Mouse (Mus musculus) forebrain, embryonic 16.5 days (tissue): ENCODE data around the gene Gpc5. TPM values are rescaled to one million over a fixed set of nuclear protein-coding genes. Genes with fewer than 3 reads are reported as not detected.

Experiments used
- ATAC-seq: fragments of 200-750 bp; cut with Nextera tagmentation; 2 replicates; pipeline ENCODE4 v1.8.0; 2017; ENCODE audit warnings: mild to moderate bottlenecking, moderate library complexity
- H3K27ac ChIP-seq: fragments of 300-500 bp; sonication (generic); 2 replicates; pipeline ENCODE4 v1.5.1; 2014; ENCODE audit warnings: low read length, control low read depth
- H3K27me3 ChIP-seq: fragments of 300-500 bp; sonication (generic); replicated peaks from 2 replicates; pipeline ENCODE4 v1.6.1; 2014; ENCODE audit warnings: low read length; ENCODE audit not compliant: control insufficient read depth, insufficient read depth
- H3K36me3 ChIP-seq: fragments of 300-500 bp; sonication (generic); 2 replicates; pipeline ENCODE4 v1.6.1; 2014; ENCODE audit not compliant: control insufficient read depth, insufficient read depth
- H3K4me1 ChIP-seq: fragments of 300-500 bp; sonication (generic); replicated peaks from 2 replicates; pipeline ENCODE4 v1.6.1; 2014; ENCODE audit warnings: low read length; ENCODE audit not compliant: control insufficient read depth, insufficient read depth
- H3K4me2 ChIP-seq: fragments of 300-500 bp; sonication (generic); 2 replicates; pipeline ENCODE4 v1.6.1; 2014; ENCODE audit warnings: mild to moderate bottlenecking, low read length, control low read depth
- H3K4me3 ChIP-seq: fragments of 300-500 bp; sonication (generic); replicated peaks from 2 replicates; pipeline ENCODE4 v1.5.1; 2014; ENCODE audit warnings: mild to moderate bottlenecking, low read length, control low read depth
- H3K9ac ChIP-seq: fragments of 300-500 bp; sonication (generic); replicated peaks from 2 replicates; pipeline ENCODE4 v1.6.1; 2014; ENCODE audit warnings: low read depth, low read length, control low read depth
- H3K9me3 ChIP-seq: fragments of 300-500 bp; sonication (generic); 2 replicates; pipeline ENCODE4 v1.6.1; 2016; ENCODE audit warnings: low read length; ENCODE audit not compliant: control insufficient read depth
- WGBS: fragments of 180-500 bp; shearing (Covaris S2); extraction: QIAGEN DNeasy Blood & Tissue Kit; methylation state at CpG from one replicate; pipeline ENCODE4 v1.1.7; 2014; 5-methylcytosine and 5-hydroxymethylcytosine counted together
- polyA plus RNA-seq: library from polyadenylated mRNA; unstranded; fragments of >200 nt; fragmentation: Nextera tagmentation; extraction: Ambion mirVana; gene quantifications from 2 replicates; pipeline ENCODE4 v1.2.1, GENCODE M21; 2015

Gene Gpc5
- polyA plus RNA-seq, 1 experiment from 2014 or later: 3.1 TPM

DNA sequence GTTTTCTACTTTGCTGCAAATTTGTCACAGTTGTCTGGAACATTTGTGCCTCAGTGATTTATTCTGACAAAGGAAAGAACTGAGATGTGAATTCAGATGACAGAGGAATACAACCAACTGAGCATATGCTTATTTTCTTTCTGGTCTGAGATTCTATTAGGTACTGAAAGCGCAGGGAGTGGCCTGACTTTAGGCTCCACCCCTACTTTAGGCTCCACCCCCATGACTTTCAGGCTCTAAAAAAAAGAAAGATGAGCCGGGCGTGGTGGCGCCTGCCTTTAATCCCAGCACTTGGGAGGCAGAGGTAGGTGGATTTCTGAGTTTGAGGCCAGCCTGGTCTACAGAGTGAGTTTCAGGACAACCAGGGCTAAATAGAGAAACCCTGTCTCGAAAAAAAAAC is 87.9 kb downstream of the Gpc5 start:
- Histone ChIP-seq H3K9me3 (no peaks in the 10 kb centered on the region), H3K4me3 (no peak overlapping the region), H3K27ac (no peak overlapping the region), H3K9ac (no peak overlapping the region), H3K4me1 (no peaks in the 10 kb centered on the region), H3K27me3 (no peaks in the 10 kb centered on the region), H3K36me3 (no peaks in the 10 kb centered on the region), H3K4me2 (no peak overlapping the region)
- 78% methylated on average over 5 of the region's 5 CpGs for WGBS
- ATAC-seq: no peak

DNA sequence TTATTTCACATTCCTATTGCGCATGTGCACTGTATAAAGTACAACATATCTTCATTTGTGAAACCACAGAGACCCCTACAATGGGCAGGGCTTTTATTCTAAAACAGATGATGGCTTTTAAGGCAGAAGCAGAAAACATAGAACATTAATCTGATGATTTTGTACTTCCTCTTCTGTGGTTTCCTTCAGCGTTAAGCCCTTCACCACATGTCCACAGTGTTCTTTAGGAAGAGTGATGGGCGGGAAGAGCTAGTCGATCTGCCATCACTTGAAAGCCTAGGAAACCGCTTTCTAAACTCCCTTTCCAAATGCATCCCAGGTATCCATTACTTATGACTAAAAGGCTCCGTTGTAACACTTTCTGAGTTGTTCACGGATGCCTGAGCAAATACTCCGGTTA is 96.2 kb downstream of the Gpc5 start:
- no peak for ATAC-seq
- Histone ChIP-seq H3K4me3 (no peak overlapping the region), H3K9ac (no peak overlapping the region), H3K9me3 (no peaks in the 10 kb centered on the region), H3K27me3 (no peaks in the 10 kb centered on the region), H3K36me3 (no peaks in the 10 kb centered on the region), H3K27ac (no peak overlapping the region), H3K4me2 (no peak overlapping the region), H3K4me1 (no peaks in the 10 kb centered on the region)
- 87% methylated on average over 8 of the region's 8 CpGs for WGBS

DNA sequence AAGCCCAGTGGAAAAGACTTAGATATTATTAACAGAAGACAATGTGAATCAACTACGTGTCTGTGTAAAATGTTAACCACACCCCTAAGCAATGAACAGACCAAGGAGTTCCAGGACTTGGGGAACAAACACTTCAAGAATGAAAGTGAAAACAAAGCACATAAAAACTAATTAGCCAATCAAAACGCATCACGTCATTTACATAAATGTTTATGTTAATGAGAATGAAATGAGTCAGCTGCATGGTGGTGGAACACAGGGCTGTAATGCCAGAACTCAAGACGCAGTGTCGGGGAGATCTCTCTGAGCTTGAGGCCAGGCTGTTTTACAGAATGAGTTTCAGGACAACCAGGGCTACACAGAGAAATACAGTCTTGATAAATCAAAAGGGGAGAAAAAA is 136.1 kb downstream of the Gpc5 start:
- no peaks in the 10 kb centered on the region for H3K9me3 ChIP-seq
- 62% methylated on average over 5 of the region's 5 CpGs for WGBS
- no peaks in the 10 kb centered on the region for H3K27me3 ChIP-seq
- no peaks in the 10 kb centered on the region for H3K4me1 ChIP-seq
- H3K27ac ChIP-seq: no peak overlapping the region
- H3K4me3 ChIP-seq: no peak overlapping the region
- H3K36me3 ChIP-seq: no peaks in the 10 kb centered on the region
- ATAC-seq: no peak
- H3K9ac ChIP-seq: no peak overlapping the region
- no peak overlapping the region for H3K4me2 ChIP-seq

GRCm38 (mm10) chr14:115236387-115236786 is 144.4 kb downstream of the Gpc5 start:
- WGBS: 79% methylated on average over 4 of the region's 4 CpGs
- H3K27me3 ChIP-seq: no peaks in the 10 kb centered on the region
- no peaks in the 10 kb centered on the region for H3K36me3 ChIP-seq
- H3K9ac ChIP-seq: no peak overlapping the region
- ATAC-seq: no peak
- no peaks in the 10 kb centered on the region for H3K9me3 ChIP-seq
- no peak overlapping the region for H3K27ac ChIP-seq
- H3K4me1 ChIP-seq: no peaks in the 10 kb centered on the region
- H3K4me2 ChIP-seq: no peak overlapping the region
- H3K4me3 ChIP-seq: no peak overlapping the region

- 0 out of 2 replicates have a peak, but pooled peaks have one; percentile 33 for ATAC-seq
- no peaks in the 10 kb centered on the region for H3K27me3 ChIP-seq
- no peak overlapping the region for H3K4me3 ChIP-seq
- H3K4me2 ChIP-seq: no peak overlapping the region
- 53% methylated on average over 4 of the region's 4 CpGs for WGBS
- no peak overlapping the region for H3K27ac ChIP-seq
- no peaks in the 10 kb centered on the region for H3K36me3 ChIP-seq
- no peaks in the 10 kb centered on the region for H3K4me1 ChIP-seq
- no peak overlapping the region for H3K9ac ChIP-seq
- H3K9me3 ChIP-seq: no peaks in the 10 kb centered on the region
Measured at GRCm38 (mm10) chr14:115240621-115241373, 148.8 kb downstream of the Gpc5 start.

- no peak for ATAC-seq
- Histone ChIP-seq H3K27me3 (no peaks in the 10 kb centered on the region), H3K9ac (no peak overlapping the region), H3K4me1 (no peaks in the 10 kb centered on the region), H3K27ac (no peak overlapping the region), H3K4me3 (no peak overlapping the region), H3K9me3 (no peaks in the 10 kb centered on the region), H3K4me2 (no peak overlapping the region), H3K36me3 (no peaks in the 10 kb centered on the region)
- WGBS: 95% methylated on average over 6 of the region's 6 CpGs
Measured at GRCm38 (mm10) chr14:115250537-115250936, 158.5 kb downstream of the Gpc5 start.

DNA sequence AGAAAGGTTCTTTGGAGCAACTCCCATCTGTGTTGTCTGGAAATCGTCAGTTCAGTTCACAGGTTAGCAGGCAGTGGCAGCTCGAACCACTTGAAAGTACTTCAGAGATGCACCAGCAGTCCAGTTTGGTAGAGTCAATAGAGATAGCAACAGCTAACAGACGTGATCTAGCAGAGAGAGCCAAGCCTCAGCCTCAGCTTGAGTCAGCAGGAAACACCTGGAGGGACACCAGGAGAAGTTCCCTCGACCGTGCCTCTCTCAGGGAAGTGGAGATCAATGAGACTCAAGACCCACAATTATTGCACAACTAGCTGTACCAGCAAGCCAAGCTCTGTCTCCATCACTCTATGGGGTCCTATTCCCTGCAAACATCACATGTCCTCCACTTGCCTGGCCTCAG is 159.8 kb downstream of the Gpc5 start:
- no peak overlapping the region for H3K9ac ChIP-seq

DNA sequence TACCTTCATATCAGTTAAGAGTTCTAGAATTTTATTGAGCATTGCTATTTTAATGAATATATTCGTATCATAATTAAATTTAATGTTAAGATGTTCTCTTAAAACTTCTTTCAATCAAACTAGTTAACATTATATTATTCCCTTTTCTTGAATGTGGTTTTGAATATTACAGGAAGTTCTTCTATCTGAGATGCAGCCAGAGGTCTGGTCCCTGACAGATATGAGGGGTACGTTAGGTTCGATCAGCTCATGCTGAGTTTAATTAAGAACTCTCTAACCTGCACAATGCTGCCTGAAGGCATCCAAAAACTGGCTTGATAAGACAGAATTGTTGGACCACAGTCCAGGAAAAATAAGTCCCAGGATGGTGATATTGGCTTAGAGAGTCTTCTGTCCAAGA is 161.1 kb downstream of the Gpc5 start:
- Histone ChIP-seq H3K4me1 (no peaks in the 10 kb centered on the region), H3K36me3 (no peaks in the 10 kb centered on the region), H3K9me3 (no peaks in the 10 kb centered on the region), H3K27ac (no peak overlapping the region), H3K9ac (no peak overlapping the region), H3K27me3 (no peaks in the 10 kb centered on the region), H3K4me3 (no peak overlapping the region), H3K4me2 (no peak overlapping the region)
- no peak for ATAC-seq
- WGBS: 93% methylated on average over 3 of the region's 3 CpGs

More for the DNA sequence above, 159.8 kb downstream of the Gpc5 start:
- ATAC-seq: no peak
- no peak overlapping the region for H3K4me2 ChIP-seq
- WGBS: 85% methylated on average over 5 of the region's 5 CpGs
- H3K9me3 ChIP-seq: no peaks in the 10 kb centered on the region
- no peak overlapping the region for H3K4me3 ChIP-seq
- H3K27me3 ChIP-seq: no peaks in the 10 kb centered on the region
- H3K36me3 ChIP-seq: no peaks in the 10 kb centered on the region
- H3K4me1 ChIP-seq: no peaks in the 10 kb centered on the region
- no peak overlapping the region for H3K27ac ChIP-seq

DNA sequence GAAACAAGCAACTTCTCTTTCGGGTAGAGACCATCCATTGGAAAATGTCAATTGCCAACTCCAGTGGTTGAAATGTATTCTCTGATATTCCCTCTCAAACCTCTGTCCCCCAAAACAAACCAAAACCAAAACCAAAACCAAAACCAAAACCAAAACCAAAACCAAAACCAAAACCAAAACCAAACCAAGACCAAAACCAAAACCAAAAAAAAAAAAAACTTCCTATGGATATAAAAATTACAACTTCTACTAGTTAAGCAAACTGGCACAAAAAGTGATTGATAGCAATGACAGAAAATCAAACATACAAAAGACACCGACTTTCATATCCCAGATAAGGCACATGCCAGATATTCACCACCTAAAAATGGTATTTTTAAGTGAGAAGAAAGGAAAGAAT is 161.7 kb downstream of the Gpc5 start:
- H3K4me2 ChIP-seq: no peak overlapping the region
- no peak for ATAC-seq
- WGBS: 91% methylated on average over 2 of the region's 2 CpGs

More for the DNA sequence above, 161.7 kb downstream of the Gpc5 start:
- Histone ChIP-seq H3K9me3 (no peaks in the 10 kb centered on the region), H3K36me3 (no peaks in the 10 kb centered on the region), H3K27me3 (no peaks in the 10 kb centered on the region), H3K4me3 (no peak overlapping the region), H3K4me1 (no peaks in the 10 kb centered on the region), H3K27ac (no peak overlapping the region), H3K9ac (no peak overlapping the region)
